Mouse (Mus musculus): Measurements from ENCODE around the gene Pqlc2.

- TF ChIP-seq MAX (IDR thresholded peaks at IDR 0.05; ENCODE audit: low read depth), result no peak
- no peak for TF ChIP-seq TCF12 (IDR thresholded peaks at IDR 0.05; ENCODE audit: insufficient read depth, poor library complexity, severe bottlenecking)
- no peak for TF ChIP-seq POLR2A (IDR thresholded peaks at IDR 0.05; ENCODE audit: insufficient read length, low read depth)
- no peak for TF ChIP-seq SRF (IDR thresholded peaks at IDR 0.05; ENCODE audit: control insufficient read depth, insufficient read length, low read depth)
- no peak for TF ChIP-seq USF1 (IDR thresholded peaks at IDR 0.05; ENCODE audit: low read depth)
- no peak for TF ChIP-seq CEBPB (IDR thresholded peaks at IDR 0.05; ENCODE audit: insufficient read depth, poor library complexity, severe bottlenecking)
- TF ChIP-seq E2F4 (IDR thresholded peaks at IDR 0.05; ENCODE audit: insufficient read depth), result no peak
- TF ChIP-seq TCF3 (IDR thresholded peaks at IDR 0.05; ENCODE audit: insufficient read length, low read depth), result no peak
- TF ChIP-seq POLR2AphosphoS2 (IDR thresholded peaks at IDR 0.05; ENCODE audit: insufficient read length, low read depth), result no peak
- TF ChIP-seq MYOD1 (IDR thresholded peaks at IDR 0.05; ENCODE audit: control insufficient read depth in 1 of 3, insufficient read length in 2 of 3, low read depth in 2 of 3), result no peak
- no peak for TF ChIP-seq REST (IDR thresholded peaks at IDR 0.05; ENCODE audit: insufficient read depth, insufficient read length)
These were observed 44.6 kb downstream of the Pqlc2 start for GRCm38 (mm10) chr4:139265783-139266499.

All from myocyte (in vitro differentiated cells).